Mouse (Mus musculus) liver, adult (tissue): ENCODE results near the gene Tsen15.

Experiments
- GATA4 ChIP-seq: IDR thresholded peaks from 2 replicates; pipeline ENCODE4 v1.6.1; 2014; ENCODE audit warnings: mild to moderate bottlenecking, low read length; ENCODE audit not compliant: insufficient replicate concordance

Gene Tsen15

DNA sequence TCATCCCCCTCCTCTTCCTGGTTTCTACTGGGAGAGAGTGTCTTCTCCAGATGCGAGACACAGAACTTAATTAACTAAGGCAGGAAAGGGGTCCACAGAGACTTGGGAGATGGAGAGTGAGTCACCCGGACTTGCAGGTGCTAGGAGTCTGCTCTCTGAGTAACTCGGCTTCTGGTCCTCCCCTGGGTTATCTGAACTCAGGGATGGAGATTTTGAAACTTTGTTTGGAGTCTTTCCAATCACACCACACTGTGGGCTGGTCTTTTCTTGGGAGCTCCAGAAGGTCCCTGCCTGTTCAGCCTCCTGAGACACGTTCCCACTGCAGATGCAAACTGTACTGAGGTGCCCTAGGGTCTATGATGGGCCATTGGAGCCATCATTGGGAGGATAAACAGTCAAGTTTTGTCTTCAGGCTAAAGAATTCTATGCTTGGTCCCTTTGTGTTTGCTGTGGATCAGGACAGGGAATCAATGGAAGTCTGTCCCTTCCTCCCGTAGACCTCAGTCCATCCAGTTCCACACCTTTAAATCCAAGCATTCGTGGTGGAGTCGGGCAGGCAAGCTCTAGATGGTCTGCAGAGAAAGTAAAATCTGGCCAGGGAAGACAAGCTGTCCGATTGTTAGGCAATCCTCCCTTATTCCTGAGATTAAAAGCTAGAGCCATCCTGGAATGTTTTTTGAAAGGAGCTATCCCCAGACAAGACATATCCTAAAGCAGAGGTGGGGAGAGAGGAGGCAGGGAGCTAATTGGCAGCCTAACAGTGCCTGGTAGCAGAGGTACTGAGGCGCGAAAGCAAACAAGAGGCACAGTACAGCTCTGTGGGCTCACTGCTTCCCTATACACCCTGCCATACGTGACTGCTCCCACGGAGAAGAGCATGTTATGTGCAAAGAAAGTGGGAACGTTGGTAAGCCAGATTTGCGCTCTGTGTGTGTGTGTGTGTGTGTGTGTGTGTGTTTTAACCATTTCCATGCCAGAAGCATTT, 14.4 kb upstream of the Tsen15 start:
- no peak for TF ChIP-seq GATA4

DNA sequence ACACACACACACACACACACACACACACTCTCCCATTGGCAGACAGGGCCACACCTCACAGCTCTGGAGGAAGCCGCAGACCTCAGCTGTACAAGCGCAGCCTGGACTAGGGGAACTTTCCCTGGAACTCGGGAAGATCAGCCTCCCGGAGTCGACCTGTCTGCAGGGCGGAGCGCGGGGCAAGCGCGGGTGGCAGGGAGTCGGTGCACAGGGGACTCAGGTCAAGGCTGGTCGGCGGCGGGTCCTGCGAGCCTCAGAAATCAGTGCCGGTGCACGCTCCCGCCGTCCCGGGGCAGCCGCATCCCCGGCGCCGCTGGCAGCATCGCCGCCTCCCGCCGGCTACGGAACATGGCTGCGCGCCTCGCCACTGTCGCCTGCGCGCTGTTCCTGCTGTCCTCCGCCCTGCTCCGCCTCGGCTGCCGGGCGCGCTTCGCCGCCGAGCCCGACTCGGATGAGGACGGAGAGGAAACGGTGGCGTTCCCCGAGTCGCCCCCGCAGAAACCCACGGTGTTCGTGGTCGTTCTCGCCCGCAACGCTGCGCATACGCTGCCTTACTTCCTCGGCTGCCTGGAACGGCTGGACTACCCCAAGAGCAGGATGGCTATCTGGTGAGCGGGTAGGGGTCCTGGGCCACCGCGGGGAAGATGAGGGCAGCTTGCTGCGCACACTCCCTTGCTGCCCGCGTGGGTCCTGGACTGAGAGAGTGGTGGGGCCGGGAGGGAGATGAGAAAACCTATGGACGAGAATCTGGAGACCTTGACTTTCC, 13.5 kb upstream of the Tsen15 start, which contains the start of gene Colgalt2:
Gene Colgalt2, plus strand, starts transcription at position 41 of the 766 bp plus-strand sequence.
- no peak for TF ChIP-seq GATA4

DNA sequence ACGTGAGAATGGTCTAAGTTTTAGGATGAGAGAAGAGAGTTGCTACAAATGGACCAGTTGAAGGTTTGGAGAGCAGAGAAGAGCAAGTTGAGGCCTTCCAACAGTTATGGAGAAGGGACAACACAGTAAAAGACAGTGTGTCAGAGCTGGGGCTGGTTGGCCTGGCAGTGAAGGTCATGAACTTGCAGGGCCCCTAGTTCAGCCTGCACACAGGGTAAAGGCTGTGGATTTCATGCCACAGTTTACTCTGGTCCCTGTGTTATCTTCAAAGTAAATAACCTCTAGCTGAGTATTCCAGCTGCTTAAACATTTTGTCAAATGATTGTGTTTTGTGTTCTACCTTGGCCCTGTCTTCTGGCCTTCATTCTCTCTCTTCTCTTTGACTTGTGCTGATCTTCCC, 12.2 kb upstream of the Tsen15 start:
- peak; percentile 78 for TF ChIP-seq GATA4

DNA sequence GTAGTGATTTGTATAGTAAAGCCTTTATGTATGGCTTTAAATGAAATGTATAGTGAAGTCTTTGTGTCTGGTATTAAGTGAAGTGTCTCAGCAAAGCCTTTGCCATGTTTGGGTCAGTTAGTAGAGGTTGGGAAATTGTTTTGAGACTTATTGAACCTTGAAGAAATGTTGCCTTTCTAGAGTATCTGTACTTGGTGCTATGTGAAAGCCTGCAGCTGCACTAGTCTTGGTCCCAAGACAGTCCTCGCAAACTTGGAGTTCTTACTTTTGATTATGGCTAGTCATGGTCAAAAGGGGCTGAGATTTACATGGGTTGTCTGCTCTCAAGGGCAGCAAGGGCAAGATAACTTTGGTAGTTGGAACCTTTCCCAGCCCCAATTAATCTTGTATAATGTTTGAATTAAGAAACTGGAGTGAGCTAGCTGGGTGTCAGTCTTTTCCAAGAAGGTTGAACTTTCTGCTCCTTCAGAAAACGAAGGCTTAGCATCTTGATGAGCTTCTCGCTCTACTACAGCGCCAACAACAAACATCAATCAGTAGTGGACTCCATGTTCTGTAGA, 8.5 kb upstream of the Tsen15 start:
- no peak for TF ChIP-seq GATA4

DNA sequence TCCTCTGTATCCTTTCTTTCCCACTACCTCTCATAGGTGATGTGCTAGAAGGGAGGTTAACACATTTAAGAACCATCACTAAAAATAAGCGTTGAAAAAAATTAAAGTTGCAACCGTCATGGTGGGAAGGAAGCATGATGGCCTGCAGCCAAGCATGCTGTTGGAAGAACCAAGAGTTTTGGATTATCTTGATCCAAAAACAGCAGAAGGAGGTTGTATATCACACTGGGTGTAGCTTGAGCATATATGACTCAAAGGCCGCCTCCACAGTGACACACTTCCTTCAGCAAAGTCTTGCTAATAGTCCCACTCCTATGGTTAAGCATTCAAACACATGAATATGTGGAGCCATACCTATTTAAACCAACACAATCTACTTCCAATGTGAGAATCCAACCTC, 7.6 kb upstream of the Tsen15 start:
- TF ChIP-seq GATA4 = no peak

DNA sequence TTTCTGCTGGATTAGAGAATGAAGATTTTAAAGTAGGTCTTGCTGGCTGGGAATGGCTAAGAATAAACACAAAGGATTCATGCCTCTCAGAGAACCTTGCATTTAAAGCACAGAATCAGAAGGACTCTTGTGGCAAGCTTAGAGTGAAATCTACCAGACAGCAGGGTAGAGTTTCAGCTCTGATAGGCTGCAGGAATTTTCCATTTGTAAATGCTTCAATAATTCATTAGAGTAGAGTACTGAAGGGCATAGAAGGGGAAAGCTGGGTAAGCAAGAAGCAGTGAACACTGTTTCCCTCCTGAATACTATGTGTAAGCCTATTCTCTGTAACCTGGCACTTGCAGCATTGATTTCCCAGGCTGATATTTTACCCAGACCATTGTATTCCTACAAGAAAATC, 2.8 kb upstream of the Tsen15 start:
- no peak for TF ChIP-seq GATA4

DNA sequence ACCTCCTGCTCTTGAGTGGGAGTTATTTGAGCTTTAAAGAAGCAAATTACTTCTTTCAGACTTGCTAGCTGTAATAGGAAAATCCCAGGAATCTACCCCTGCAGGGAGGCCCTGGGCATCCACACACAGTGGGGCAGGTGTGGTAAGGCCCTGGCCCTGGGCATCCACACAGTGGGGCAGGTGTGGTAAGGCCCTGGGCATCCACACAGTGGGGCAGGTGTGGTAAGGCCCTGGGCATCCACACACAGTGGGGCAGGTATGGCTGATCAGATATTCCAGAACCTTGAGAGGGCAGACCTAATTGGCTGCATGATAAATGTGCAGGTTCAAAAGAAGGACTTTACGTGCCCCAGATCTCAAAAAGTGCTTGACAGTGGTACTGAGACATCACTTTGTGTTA, 1.9 kb downstream of the Tsen15 start:
- TF ChIP-seq GATA4 = no peak

DNA sequence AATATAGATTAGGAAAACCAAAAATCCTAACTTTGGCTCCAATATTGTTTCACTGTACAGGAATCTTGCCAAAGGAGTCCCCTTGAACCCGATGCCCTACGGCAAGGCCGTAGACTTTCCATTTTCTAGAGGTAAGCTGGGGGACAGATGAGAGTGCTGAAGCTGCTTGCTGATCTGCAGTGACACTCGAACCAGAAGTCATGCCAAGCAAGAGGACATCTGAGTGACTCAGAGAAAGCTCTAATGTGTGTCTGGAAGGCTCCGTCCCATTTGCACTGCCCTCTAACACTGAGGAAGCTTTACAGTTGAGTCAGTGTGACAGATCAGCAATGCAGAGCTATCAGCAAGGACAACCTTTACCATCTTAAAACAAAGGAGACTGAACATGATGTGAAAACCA, 8.2 kb downstream of the Tsen15 start:
- TF ChIP-seq GATA4 = no peak

DNA sequence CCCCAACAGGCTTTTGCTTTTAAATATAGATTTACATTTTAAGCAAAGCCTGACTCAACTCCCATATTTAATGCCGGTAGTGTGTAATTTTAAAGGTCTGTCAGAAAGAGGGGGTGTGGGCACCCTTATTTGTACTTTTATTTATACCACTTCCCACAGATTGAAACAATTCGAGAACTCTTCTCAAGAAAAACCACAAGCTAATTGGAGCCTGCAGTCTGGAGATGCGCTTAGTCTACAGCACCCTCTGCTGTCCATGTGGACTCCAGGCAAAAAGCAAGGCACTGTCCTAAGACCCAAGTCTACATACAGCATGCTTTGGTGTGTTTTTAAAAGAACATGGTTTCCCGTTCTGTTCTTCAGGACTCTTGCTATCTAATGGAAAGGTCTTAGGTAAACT, 17.3 kb downstream of the Tsen15 start:
- no peak for TF ChIP-seq GATA4

DNA sequence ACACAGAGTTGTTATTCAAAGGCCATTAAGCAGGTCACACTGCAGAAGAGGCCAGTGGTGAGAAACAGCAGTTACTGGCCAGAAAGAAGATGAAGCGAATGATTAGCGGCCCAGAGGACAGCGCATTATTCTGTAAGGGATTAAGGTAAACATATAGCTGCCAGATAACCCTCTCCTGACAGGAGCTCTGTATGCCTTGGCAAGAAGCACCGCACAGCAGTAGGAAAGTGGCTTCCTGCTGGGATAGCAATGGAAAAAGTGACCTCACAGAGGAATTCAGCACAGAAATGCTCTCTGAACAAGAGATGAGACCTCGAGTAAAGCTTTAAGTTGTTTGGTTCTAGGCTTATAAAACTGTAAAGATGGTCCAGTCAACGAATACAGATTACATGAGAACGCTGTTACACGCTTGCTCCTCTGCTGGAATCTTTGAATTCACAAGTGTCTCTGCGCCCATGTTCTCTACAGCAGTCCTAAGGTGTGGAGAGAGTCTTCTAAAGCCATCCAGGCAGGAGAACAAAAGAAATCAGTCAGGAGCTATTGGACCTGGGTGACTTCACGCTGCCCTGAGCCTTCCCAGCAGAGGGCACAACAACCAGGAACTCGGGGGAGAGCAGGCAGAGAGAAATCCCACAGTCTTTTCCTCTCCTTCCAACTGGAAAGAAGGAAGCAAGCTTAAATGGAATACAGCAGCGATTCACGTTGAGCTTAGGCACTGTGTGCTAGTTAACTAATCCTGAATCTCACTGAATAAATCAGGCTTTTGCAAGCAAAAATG, 18.0 kb downstream of the Tsen15 start:
- no peak for TF ChIP-seq GATA4

DNA sequence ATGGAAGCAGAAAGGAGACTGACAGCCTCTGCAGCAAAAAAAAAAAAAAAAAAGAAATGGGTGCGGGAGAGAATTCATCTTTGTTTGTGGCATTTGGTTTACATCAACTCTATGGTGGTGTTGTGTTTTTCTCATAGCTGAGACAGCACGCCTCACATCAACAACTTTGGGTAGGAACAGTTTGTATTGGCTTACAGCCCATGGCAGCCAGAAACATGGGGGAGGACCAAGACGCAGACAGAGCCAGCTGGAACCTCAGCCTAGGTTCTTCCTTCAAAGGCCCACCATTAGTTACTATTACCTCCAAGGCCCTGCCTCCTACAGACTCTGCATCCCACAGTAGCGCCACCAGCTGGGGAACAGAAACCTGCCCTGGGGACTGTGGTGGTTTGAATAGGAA, 29.8 kb downstream of the Tsen15 start:
- no peak for TF ChIP-seq GATA4

DNA sequence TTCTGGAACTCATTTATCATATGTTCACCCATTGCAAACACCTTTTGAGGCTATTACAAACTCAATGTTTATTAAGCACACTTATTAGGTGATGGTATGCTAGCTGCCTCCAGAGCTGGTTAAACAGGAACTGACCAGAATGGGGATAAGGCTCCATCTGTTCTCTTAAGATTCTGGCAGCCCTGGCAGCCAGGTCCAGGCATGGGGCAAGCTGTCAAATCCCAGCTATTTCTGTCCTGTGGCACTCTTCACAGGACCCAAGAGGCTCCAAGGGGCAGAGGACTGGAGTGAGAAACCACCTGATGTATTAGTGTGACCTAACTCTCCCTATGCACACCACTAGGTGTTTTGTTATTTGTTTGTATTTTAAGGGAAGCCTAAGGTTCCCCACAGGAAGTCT, 38.5 kb downstream of the Tsen15 start:
- no peak for TF ChIP-seq GATA4

DNA sequence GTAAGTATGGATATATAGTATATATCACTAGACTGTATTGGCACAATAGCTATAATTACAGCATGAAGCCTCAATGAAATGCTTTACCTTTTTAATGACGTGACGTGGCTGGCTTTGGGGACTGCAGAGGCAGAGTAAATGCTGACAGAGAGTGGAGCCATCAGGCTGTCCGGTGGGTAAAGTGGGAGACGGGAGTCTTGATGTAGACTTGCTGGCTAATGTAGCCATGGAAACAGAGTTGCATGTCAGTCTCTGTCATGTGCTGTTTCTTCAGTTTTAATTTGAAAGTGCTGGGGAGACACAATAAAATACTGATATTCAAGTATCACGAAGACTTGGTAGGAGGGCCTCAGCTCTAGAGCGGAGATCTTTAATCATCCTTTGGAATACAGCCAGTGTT, 62.5 kb downstream of the Tsen15 start:
- TF ChIP-seq GATA4 = no peak
